Mouse (Mus musculus) adipocyte (in vitro differentiated cells): ENCODE results near the gene Myt1l.

Source experiments
- DNase-seq: peaks from one replicate; pipeline ENCODE4 v3.0.0-alpha.2; 2016; ENCODE audit warnings: low spot score

The Myt1l gene

GRCm38 (mm10) chr12:29723722-29724338 lies 195.6 kb downstream of the Myt1l start:
- DNase-seq: no peak

DNA sequence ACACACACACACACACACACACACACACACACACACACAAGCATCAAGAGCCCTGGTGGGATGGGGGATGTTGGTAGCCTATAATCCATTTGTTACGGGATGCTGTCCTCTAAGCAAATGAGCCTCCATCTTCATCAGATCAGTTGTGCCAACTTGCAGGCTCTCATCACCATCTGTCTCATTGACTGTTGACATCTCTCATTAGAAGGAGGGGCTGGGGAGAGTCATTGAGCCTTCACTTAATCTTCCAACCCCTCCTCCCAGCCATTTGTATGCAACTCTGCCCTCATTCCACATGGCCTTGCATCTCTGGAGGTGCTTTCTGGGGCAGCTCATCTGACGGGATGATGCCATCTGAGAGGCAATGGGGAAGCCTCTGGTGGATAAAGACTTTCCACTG lies 200.1 kb downstream of the Myt1l start:
- no peak for DNase-seq

GRCm38 (mm10) chr12:29740346-29741025 lies 212.3 kb downstream of the Myt1l start:
- DNase-seq: no peak

DNA sequence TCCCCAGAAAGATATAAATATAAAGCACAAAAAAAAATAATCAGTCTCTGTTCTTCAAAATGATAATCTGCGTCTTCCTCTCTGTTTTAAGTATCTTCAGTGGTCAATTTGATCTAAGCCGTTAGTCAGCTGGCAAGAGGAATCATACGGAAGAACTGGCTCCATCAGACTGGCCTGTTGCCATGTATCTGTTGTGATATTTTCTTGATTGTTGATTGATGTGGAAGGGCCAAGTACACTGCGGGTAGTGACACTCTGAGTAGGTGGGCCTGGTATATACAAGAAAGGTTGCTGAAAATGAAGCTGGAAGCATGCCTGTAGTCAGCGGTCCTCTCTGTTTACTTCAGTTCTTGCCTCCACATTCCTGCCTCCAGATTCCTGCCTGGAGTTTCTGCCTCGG lies 213.0 kb downstream of the Myt1l start:
- no peak for DNase-seq

DNA sequence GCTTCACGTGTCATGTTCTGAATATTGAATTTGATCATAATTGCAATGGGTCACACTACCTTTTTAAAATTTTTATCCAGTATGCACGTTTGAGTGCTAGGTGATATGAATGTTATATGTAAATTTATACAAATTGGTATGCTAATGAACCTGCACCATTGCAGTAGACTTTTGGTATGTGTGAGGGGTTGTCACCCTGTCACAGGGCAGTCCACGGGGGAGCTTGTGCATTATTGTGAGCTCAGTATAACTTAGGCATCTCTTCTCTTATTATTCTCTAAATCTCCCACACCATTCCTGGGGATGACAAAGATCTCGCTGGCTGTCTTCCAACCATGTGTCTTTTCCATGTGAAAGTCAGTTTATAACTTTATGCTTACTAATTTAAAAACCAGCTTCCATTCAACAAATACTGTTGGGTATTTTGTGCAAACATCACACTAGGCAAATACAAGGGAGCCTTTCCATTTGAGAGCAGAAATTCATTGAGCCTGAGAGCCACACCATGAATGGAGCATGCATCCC lies 222.5 kb downstream of the Myt1l start:
- DNase-seq: no peak

GRCm38 (mm10) chr12:29755086-29755871 lies 227.1 kb downstream of the Myt1l start:
- DNase-seq: no peak

- no peak for DNase-seq
Observed at GRCm38 (mm10) chr12:29755872-29756265, 227.7 kb downstream of the Myt1l start.

DNA sequence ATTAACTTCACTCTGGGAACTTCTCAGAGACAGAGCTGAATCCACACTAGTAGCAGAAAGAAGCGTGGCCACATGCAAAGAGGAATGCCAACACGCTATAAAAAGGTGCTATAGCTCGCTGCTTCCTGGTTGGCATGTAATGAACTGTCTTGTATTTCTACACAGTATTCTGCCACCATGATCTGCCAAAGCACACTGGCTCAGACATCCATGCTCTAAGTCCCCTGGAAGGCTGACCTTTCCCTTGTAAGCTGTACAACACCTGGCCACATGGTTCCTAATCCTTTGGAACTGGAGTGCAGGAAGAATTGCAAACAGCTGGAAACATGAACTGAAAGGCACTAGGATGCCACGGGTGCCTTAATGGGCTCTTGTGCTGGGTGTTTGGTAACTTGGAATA lies 232.4 kb downstream of the Myt1l start:
- DNase-seq: no peak

- DNase-seq: no peak
Observed at GRCm38 (mm10) chr12:29766158-29766557, 238.0 kb downstream of the Myt1l start.

DNA sequence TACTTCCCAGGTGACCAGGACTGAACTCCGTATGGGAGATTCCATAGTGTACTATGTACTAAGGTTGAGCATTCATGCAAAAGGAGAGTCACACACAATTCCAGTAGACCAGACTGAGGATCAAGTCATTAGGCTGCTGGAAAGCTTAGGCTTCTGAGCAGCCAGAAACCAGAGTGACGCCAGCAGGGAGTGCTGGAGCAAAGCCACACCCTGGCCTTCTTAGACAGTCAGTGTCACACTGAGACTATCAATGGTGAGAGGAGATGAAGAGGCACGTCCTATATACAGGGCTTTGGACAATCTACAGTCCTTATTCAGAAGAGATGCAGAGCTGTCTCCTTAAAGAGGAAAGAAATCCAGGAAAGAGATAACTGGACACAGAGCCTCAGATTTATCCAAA lies 243.6 kb downstream of the Myt1l start:
- DNase-seq: no peak

DNA sequence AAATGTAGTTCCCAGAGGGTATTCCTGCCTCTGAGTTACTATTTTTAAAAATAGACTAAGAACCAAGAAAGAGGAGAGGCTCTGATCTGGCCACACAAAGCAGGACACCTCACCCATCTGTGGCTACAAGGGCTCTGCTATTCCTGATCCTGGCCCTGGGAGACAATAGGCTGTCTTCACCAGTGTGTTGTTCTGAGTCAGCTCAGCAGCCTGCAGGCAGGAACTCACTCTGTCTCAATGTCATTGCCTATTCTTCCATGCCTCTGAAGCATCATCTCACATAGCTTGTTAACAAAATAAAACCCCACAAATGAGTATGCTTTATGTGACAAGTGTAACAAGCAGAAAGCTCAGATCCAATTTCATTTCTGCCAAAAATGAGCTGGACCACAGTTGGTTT lies 244.2 kb downstream of the Myt1l start:
- DNase-seq: no peak

DNA sequence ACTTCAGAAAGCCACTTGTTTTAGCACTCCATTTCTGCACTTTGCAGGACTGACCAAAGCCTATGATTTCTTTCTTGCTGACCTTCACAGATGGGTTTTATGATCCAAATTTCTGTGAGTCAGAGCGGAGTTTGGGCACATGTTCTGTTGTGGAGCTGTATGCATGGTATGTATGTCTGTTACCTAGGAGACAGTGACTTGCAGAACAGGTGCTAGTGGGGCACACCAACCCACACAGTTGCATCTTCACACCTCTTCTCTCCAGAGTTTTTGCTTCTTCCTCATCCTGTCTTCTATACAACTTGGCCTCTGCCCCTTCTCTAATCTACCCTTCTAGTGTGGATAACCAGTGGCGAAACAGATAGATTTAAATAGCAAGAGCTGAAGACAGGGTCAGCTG lies 250.7 kb downstream of the Myt1l start:
- no peak for DNase-seq

DNA sequence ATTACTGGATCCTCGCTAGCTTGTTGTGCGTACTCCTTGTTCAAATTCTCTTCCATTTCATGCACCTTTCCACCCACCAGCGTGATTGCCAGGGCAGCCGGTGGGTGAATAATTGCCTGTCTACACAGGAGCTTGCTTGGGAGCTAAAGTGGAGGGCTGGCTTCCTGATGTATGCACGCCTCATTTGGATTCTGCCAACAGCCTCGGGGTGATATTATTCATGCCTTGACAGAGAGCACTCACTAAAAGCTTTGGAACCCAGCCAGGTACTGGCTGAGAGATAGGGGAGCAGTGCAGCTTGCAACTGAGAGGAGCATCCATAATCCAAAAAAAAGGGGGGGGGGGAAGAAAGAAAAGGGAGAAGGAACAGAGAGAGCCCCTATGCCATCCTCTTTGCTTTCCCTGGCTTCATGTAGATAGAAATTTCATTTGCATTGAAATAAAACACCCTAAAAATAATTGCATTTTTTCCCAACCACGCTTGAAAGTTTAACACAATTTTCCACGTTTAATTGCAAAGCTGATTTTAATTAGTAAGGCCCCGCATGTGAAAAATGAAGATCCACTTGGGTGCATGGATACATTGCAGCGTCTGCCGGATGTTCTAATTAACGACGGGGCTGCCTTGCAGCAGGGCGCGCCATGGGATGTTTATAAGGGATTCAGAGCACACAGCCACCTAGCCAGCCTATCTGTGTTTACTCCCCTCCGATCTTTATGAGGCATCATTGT lies 261.3 kb downstream of the Myt1l start:
- no peak for DNase-seq

- no peak for DNase-seq
Observed at GRCm38 (mm10) chr12:29790051-29790386, 261.8 kb downstream of the Myt1l start.

- DNase-seq: no peak
Observed at GRCm38 (mm10) chr12:29792998-29793397, 264.8 kb downstream of the Myt1l start.

DNA sequence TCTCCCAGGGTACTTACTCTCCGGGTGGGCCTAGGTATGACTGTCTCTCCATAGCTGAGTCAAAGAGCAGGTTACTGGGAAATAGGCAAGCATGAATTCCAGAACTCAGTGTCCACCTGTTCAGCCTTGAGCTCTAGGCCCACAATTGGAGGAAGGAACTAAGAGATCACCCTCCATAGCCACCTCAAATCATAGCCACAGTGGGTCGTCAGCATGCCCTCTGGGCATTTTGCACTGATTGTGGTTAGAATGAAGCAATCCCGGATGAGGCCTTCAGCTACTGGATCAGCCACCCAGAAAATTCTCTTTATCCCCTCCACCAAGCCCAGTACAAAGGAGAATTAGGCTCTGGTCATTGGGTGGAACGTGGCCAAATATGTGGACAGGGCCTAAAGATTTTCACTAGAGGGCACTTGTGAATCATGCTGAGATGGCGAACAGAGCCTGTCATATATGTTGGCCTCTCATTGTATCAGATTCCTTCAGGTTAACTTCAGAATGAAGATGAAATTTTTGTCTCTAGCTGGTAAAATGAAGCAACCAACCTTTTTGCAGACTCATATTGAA lies 267.0 kb downstream of the Myt1l start:
- peak; percentile 2 for DNase-seq

- DNase-seq: no peak
Observed at GRCm38 (mm10) chr12:29798595-29799391, 270.6 kb downstream of the Myt1l start.

GRCm38 (mm10) chr12:29806415-29806814 lies 278.2 kb downstream of the Myt1l start:
- no peak for DNase-seq

GRCm38 (mm10) chr12:29809569-29810185 lies 281.5 kb downstream of the Myt1l start:
- DNase-seq: no peak

- DNase-seq: no peak
Observed at GRCm38 (mm10) chr12:29815466-29815865, 287.3 kb downstream of the Myt1l start.

GRCm38 (mm10) chr12:29816130-29816529 lies 287.9 kb downstream of the Myt1l start:
- DNase-seq: no peak
